Mouse (Mus musculus): ENCODE results near the gene Epb41. TPM values are rescaled to one million over a fixed set of nuclear protein-coding genes. Genes with fewer than 3 reads are reported as not detected.

Gene Epb41
- polyA plus RNA-seq, 1 experiment from 2014 or later, result 208 TPM

GRCm38 (mm10) chr4:131947848-131948247 lies 127.3 kb downstream of the Epb41 start:
- Histone ChIP-seq H3K9me3 (ENCODE audit: control insufficient read depth, low read length) (no peaks in the 10 kb centered on the region), H3K4me3 (ENCODE audit: low read depth, low read length) (no peak overlapping the region), H3K36me3 (ENCODE audit: control insufficient read depth, insufficient read depth, low read length) (no peaks in the 10 kb centered on the region), H3K9ac (ENCODE audit: low read depth, low read length) (no peak overlapping the region), H3K27ac (ENCODE audit: low read depth, low read length) (no peak overlapping the region), H3K27me3 (ENCODE audit: control insufficient read depth, insufficient read depth, low read length) (no peaks in the 10 kb centered on the region), H3K4me1 (replicated peaks; ENCODE audit: control insufficient read depth, insufficient read depth, low read length) (no peaks in the 10 kb centered on the region; the same call in 1 of the 2 replicates), H3K4me2 (replicated peaks; ENCODE audit: low read depth, low read length) (no peak overlapping the region)
- no peak for DNase-seq (ENCODE audit: low spot score)
- no peak for ATAC-seq (ENCODE audit: low FRiP score)
- 89% methylated on average over 11 of the region's 11 CpGs for WGBS

GRCm38 (mm10) chr4:131940846-131941245 lies 134.3 kb downstream of the Epb41 start:
- WGBS, result 97% methylated on average over 4 of the region's 4 CpGs
- no peak for ATAC-seq (ENCODE audit: low FRiP score)

GRCm38 (mm10) chr4:131939459-131939858 lies 135.7 kb downstream of the Epb41 start:
- no peak for ATAC-seq (ENCODE audit: low FRiP score)
- H3K4me1 ChIP-seq (replicated peaks; ENCODE audit: control insufficient read depth, insufficient read depth, low read length), result no peaks in the 10 kb centered on the region
- DNase-seq (ENCODE audit: low spot score), result no peak
- H3K27ac ChIP-seq (ENCODE audit: low read depth, low read length), result no peak overlapping the region
- no peak overlapping the region for H3K4me2 ChIP-seq (replicated peaks; ENCODE audit: low read depth, low read length)
- H3K36me3 ChIP-seq (ENCODE audit: control insufficient read depth, insufficient read depth, low read length), result no peaks in the 10 kb centered on the region
- H3K9me3 ChIP-seq (ENCODE audit: control insufficient read depth, low read length), result no peaks in the 10 kb centered on the region
- H3K9ac ChIP-seq (ENCODE audit: low read depth, low read length), result no peak overlapping the region
- H3K4me3 ChIP-seq (ENCODE audit: low read depth, low read length), result no peak overlapping the region
- 86% methylated on average over 2 of the region's 2 CpGs for WGBS
- H3K27me3 ChIP-seq (ENCODE audit: control insufficient read depth, insufficient read depth, low read length), result no peaks in the 10 kb centered on the region

More at GRCm38 (mm10) chr4:131940846-131941245, 134.3 kb downstream of the Epb41 start:
- Histone ChIP-seq H3K27me3 (ENCODE audit: control insufficient read depth, insufficient read depth, low read length) (no peaks in the 10 kb centered on the region), H3K36me3 (ENCODE audit: control insufficient read depth, insufficient read depth, low read length) (no peaks in the 10 kb centered on the region), H3K9ac (ENCODE audit: low read depth, low read length) (no peak overlapping the region), H3K4me1 (replicated peaks; ENCODE audit: control insufficient read depth, insufficient read depth, low read length) (no peaks in the 10 kb centered on the region), H3K27ac (ENCODE audit: low read depth, low read length) (no peak overlapping the region), H3K4me3 (ENCODE audit: low read depth, low read length) (no peak overlapping the region), H3K4me2 (replicated peaks; ENCODE audit: low read depth, low read length) (no peak overlapping the region), H3K9me3 (ENCODE audit: control insufficient read depth, low read length) (no peaks in the 10 kb centered on the region)
- DNase-seq (ENCODE audit: low spot score), result no peak

- no peak overlapping the region for H3K4me3 ChIP-seq (ENCODE audit: low read depth, low read length)
- H3K27me3 ChIP-seq (ENCODE audit: control insufficient read depth, insufficient read depth, low read length), result peaks cover under 1% of the 10 kb centered on the region; the same call in 1 of the 2 replicates
- H3K9ac ChIP-seq (ENCODE audit: low read depth, low read length), result no peak overlapping the region
- H3K27ac ChIP-seq (ENCODE audit: low read depth, low read length), result no peak overlapping the region
- peaks cover 8% of the 10 kb centered on the region for H3K36me3 ChIP-seq (ENCODE audit: control insufficient read depth, insufficient read depth, low read length)
- H3K4me2 ChIP-seq (replicated peaks; ENCODE audit: low read depth, low read length), result no peak overlapping the region
- DNase-seq (ENCODE audit: low spot score) (no peak), ATAC-seq (ENCODE audit: low FRiP score) (no peak)
- H3K9me3 ChIP-seq (ENCODE audit: control insufficient read depth, low read length), result no peaks in the 10 kb centered on the region
- H3K4me1 ChIP-seq (replicated peaks; ENCODE audit: control insufficient read depth, insufficient read depth, low read length), result no peaks in the 10 kb centered on the region; the same call in 1 of the 2 replicates
- WGBS, result 93% methylated on average over 6 of the region's 6 CpGs
Measured at GRCm38 (mm10) chr4:131929146-131929545, 146.0 kb downstream of the Epb41 start.

- WGBS, result 83% methylated on average over 6 of the region's 6 CpGs
- Histone ChIP-seq H3K27me3 (ENCODE audit: control insufficient read depth, insufficient read depth, low read length) (peaks cover 50% of the 10 kb centered on the region), H3K4me2 (replicated peaks; ENCODE audit: low read depth, low read length) (no peak overlapping the region), H3K9ac (ENCODE audit: low read depth, low read length) (no peak overlapping the region), H3K4me3 (ENCODE audit: low read depth, low read length) (no peak overlapping the region), H3K36me3 (ENCODE audit: control insufficient read depth, insufficient read depth, low read length) (peaks cover 7% of the 10 kb centered on the region), H3K9me3 (ENCODE audit: control insufficient read depth, low read length) (no peaks in the 10 kb centered on the region), H3K27ac (ENCODE audit: low read depth, low read length) (no peak overlapping the region), H3K4me1 (replicated peaks; ENCODE audit: control insufficient read depth, insufficient read depth, low read length) (peaks cover 17% of the 10 kb centered on the region)
- no peak for ATAC-seq (ENCODE audit: low FRiP score)
- no peak for DNase-seq (ENCODE audit: low spot score)
Measured at GRCm38 (mm10) chr4:131924096-131924810, 150.9 kb downstream of the Epb41 start.

- Histone ChIP-seq H3K4me3 (ENCODE audit: low read depth, low read length) (peak overlapping the region; percentile 42), H3K9ac (ENCODE audit: low read depth, low read length) (peak overlapping the region; percentile 49; the same call in 1 of the 2 replicates), H3K4me2 (replicated peaks; ENCODE audit: low read depth, low read length) (peak overlapping the region; percentile 85), H3K36me3 (ENCODE audit: control insufficient read depth, insufficient read depth, low read length) (peaks cover 4% of the 10 kb centered on the region; the same call in 1 of the 2 replicates), H3K9me3 (ENCODE audit: control insufficient read depth, low read length) (no peaks in the 10 kb centered on the region), H3K27me3 (ENCODE audit: control insufficient read depth, insufficient read depth, low read length) (peaks cover 64% of the 10 kb centered on the region), H3K4me1 (replicated peaks; ENCODE audit: control insufficient read depth, insufficient read depth, low read length) (peaks cover 22% of the 10 kb centered on the region), H3K27ac (ENCODE audit: low read depth, low read length) (no peak overlapping the region)
- 57% methylated on average over 15 of the region's 15 CpGs for WGBS
- DNase-seq (ENCODE audit: low spot score) (no peak), ATAC-seq (ENCODE audit: low FRiP score) (peak; percentile 18; the same call in 1 of the 2 replicates)
Measured at GRCm38 (mm10) chr4:131922404-131922803, 152.7 kb downstream of the Epb41 start.

- Histone ChIP-seq H3K36me3 (ENCODE audit: control insufficient read depth, insufficient read depth, low read length) (peaks cover 4% of the 10 kb centered on the region; the same call in 1 of the 2 replicates), H3K4me3 (ENCODE audit: low read depth, low read length) (peak within 1 kb of the TSS; percentile 42), H3K4me1 (replicated peaks; ENCODE audit: control insufficient read depth, insufficient read depth, low read length) (peaks cover 22% of the 10 kb centered on the region), H3K9me3 (ENCODE audit: control insufficient read depth, low read length) (no peaks in the 10 kb centered on the region), H3K27ac (ENCODE audit: low read depth, low read length) (no peak within 1 kb of the TSS), H3K4me2 (replicated peaks; ENCODE audit: low read depth, low read length) (peak within 1 kb of the TSS; percentile 85), H3K27me3 (ENCODE audit: control insufficient read depth, insufficient read depth, low read length) (peaks cover 70% of the 10 kb centered on the region), H3K9ac (ENCODE audit: low read depth, low read length) (peak within 1 kb of the TSS; percentile 49)
- DNase-seq (ENCODE audit: low spot score) (peak; percentile 54), ATAC-seq (ENCODE audit: low FRiP score) (peak; percentile 11; the same call in 1 of the 2 replicates)
- 2% methylated on average over 94 of the region's 130 CpGs for WGBS
Measured at GRCm38 (mm10) chr4:131921461-131922346, 153.4 kb downstream of the Epb41 start, which contains the start of gene Tmem200b. Tmem200b (plus strand) TSS chr4:131921771.

- DNase-seq (ENCODE audit: low spot score) (peak; percentile 73), ATAC-seq (ENCODE audit: low FRiP score) (0 out of 2 replicates have a peak, but pooled peaks have one; percentile 32)
- Histone ChIP-seq H3K27me3 (ENCODE audit: control insufficient read depth, insufficient read depth, low read length) (peaks cover 79% of the 10 kb centered on the region), H3K9me3 (ENCODE audit: control insufficient read depth, low read length) (no peaks in the 10 kb centered on the region), H3K36me3 (ENCODE audit: control insufficient read depth, insufficient read depth, low read length) (0 out of 2 replicates have a peak, but pooled peaks cover 4% of the 10 kb centered on the region), H3K4me2 (replicated peaks; ENCODE audit: low read depth, low read length) (peak overlapping the region; percentile 85), H3K9ac (ENCODE audit: low read depth, low read length) (peak overlapping the region; percentile 37), H3K27ac (ENCODE audit: low read depth, low read length) (no peak overlapping the region), H3K4me3 (ENCODE audit: low read depth, low read length) (peak overlapping the region; percentile 42), H3K4me1 (replicated peaks; ENCODE audit: control insufficient read depth, insufficient read depth, low read length) (peaks cover 24% of the 10 kb centered on the region)
- WGBS, result under 1% methylated on average over 57 of the region's 76 CpGs
Measured at GRCm38 (mm10) chr4:131920595-131921351, 154.3 kb downstream of the Epb41 start.

Measured in hindbrain, embryonic 11.5 days (tissue).